In the genomic region with DNA sequence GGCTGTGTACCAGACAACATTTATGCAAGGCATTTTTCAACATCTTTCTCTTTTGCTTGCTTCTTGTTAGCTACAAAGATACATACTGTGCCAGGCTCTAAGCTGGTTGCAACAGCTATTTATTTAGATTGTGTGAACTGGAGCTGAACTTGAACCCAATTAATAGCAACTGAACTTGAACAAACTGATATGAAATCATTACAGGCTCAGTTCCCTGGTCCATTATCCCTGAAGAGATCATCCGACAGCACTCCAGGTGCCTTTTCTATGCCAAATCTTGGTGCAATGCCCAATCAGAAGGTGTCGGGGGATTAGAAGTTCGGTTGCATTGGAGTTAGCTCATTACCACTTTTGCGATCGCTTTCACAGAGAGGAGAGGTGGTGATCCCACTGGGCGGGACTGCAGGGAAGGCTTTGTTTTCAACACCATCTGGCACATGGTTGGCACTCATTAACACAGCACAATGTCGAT, we compare ENCODE assay signal across 13 mouse cellular contexts.
DNase-seq lines count a peak whose midpoint lies in the region; ATAC-seq and TF ChIP-seq lines count a peak whose summit lies in the region.
"Had no signal": no experiment of that assay in that cellular context is flagged by ENCODE, and none has a peak within 500 bp of the region (broad histone marks: within the 10 kb centered on the region; RNA-seq: fewer than 3 reads in every experiment).

No protein-coding gene starts in this region.

- TF ChIP-seq CTCF in forebrain, postnatal 0 days (IDR thresholded peaks at IDR 0.05; ENCODE audit: low read depth), result no peak

- no peak overlapping the region for H3K9ac ChIP-seq in forebrain, postnatal 0 days
- no peak overlapping the region for H3K9ac ChIP-seq in midbrain, embryonic 16.5 days (ENCODE audit: low read depth, low read length)
- no peak overlapping the region for H3K9ac ChIP-seq in intestine, embryonic 15.5 days
- H3K9ac ChIP-seq: neural tube, embryonic 12.5 days had no signal

- no peaks in the 10 kb centered on the region for H3K27me3 ChIP-seq in forebrain, postnatal 0 days (ENCODE audit: insufficient read depth, low read length)
- no peaks in the 10 kb centered on the region for H3K27me3 ChIP-seq in midbrain, embryonic 16.5 days (ENCODE audit: control insufficient read depth, insufficient read depth, low read depth, low read length)
- H3K27me3 ChIP-seq in intestine, embryonic 15.5 days (replicated peaks), result no peaks in the 10 kb centered on the region
- H3K27me3 ChIP-seq: neural tube, embryonic 12.5 days had no signal

- H3K4me3 ChIP-seq in forebrain, postnatal 0 days (ENCODE audit: low read depth, low read length), result no peak overlapping the region
- no peak overlapping the region for H3K4me3 ChIP-seq in midbrain, embryonic 16.5 days (ENCODE audit: low read depth, low read length)
- no peak overlapping the region for H3K4me3 ChIP-seq in intestine, embryonic 15.5 days (replicated peaks)
- H3K4me3 ChIP-seq: neural tube, embryonic 12.5 days had no signal

- H3K9me3 ChIP-seq in forebrain, postnatal 0 days (ENCODE audit: low read length), result no peaks in the 10 kb centered on the region
- no peaks in the 10 kb centered on the region for H3K9me3 ChIP-seq in midbrain, embryonic 16.5 days (replicated peaks; ENCODE audit: control insufficient read depth, low read length, poor library complexity, severe bottlenecking)
- H3K9me3 ChIP-seq in intestine, embryonic 15.5 days, result no peaks in the 10 kb centered on the region
- H3K9me3 ChIP-seq: neural tube, embryonic 12.5 days had no signal

- 0 out of 2 replicates have a peak, but pooled peaks cover 3% of the 10 kb centered on the region for H3K4me1 ChIP-seq in forebrain, postnatal 0 days (ENCODE audit: insufficient read depth)
- peaks cover 7% of the 10 kb centered on the region; the same call in 1 of the 2 replicates for H3K4me1 ChIP-seq in midbrain, embryonic 16.5 days (ENCODE audit: control insufficient read depth, insufficient read depth, low read length)
- H3K4me1 ChIP-seq in intestine, embryonic 15.5 days (replicated peaks), result 0 out of 2 replicates have a peak, but pooled peaks cover 2% of the 10 kb centered on the region
- H3K4me1 ChIP-seq: neural tube, embryonic 12.5 days had no signal

- H3K4me2 ChIP-seq in forebrain, postnatal 0 days (ENCODE audit: low read depth), result no peak overlapping the region
- H3K4me2 ChIP-seq in midbrain, embryonic 16.5 days (ENCODE audit: low read length), result 0 out of 2 replicates have a peak overlapping the region, but pooled peaks have one; percentile 0
- H3K4me2 ChIP-seq in intestine, embryonic 15.5 days (replicated peaks), result no peak overlapping the region
- H3K4me2 ChIP-seq: neural tube, embryonic 12.5 days had no signal

- DNase-seq in layer of hippocampus, postnatal 14 days (ENCODE audit: low spot score in 2 of 2), result peak; percentile 12 to 19
- DNase-seq in layer of hippocampus, adult 9-10 months (ENCODE audit: low spot score), result no peak
- DNase-seq in cerebellum, postnatal 10 days, result peak; percentile 51 to 61
- peak; percentile 31 for DNase-seq in forebrain, postnatal 0 days
- DNase-seq in spleen, adult 18-20 months, result no peak
- no peak for DNase-seq in natural killer cell, adult 2 months (ENCODE audit: low spot score in 2 of 2)
- DNase-seq: B cell, adult 2 months; gastrocnemius, postnatal 14 days; kidney, adult 18-20 months had no signal

- peak; percentile 60; the same call in 1 of the 2 replicates for ATAC-seq in forebrain, postnatal 0 days
- ATAC-seq in midbrain, embryonic 16.5 days, result no peak; the same call in 1 of the 2 replicates
- ATAC-seq in intestine, embryonic 15.5 days, result no peak

- H3K27ac ChIP-seq in forebrain, postnatal 0 days (ENCODE audit: low read depth, low read length), result no peak overlapping the region
- no peak overlapping the region for H3K27ac ChIP-seq in midbrain, embryonic 16.5 days (ENCODE audit: low read length)
- H3K27ac ChIP-seq in intestine, embryonic 15.5 days, result no peak overlapping the region
- H3K27ac ChIP-seq: macrophage; neural tube, embryonic 12.5 days had no signal

- 13% methylated on average over 7 of the region's 7 CpGs for WGBS in forebrain, postnatal 0 days
- 24% methylated on average over 7 of the region's 7 CpGs for WGBS in midbrain, embryonic 16.5 days
- WGBS in intestine, embryonic 15.5 days, result 77% methylated on average over 7 of the region's 7 CpGs

- H3K36me3 ChIP-seq in forebrain, postnatal 0 days (ENCODE audit: insufficient read depth), result no peaks in the 10 kb centered on the region
- H3K36me3 ChIP-seq in midbrain, embryonic 16.5 days (ENCODE audit: control insufficient read depth, insufficient read depth, low read length), result no peaks in the 10 kb centered on the region
- H3K36me3 ChIP-seq in intestine, embryonic 15.5 days, result no peaks in the 10 kb centered on the region
- H3K36me3 ChIP-seq: neural tube, embryonic 12.5 days had no signal

Comparison
In these comparisons a context has a peak if more than half of its experiments do, and no peak if none do; other contexts are left out.
1. DNase-seq: peak in layer of hippocampus, postnatal 14 days (2 of 2), cerebellum, postnatal 10 days (2 of 2) and forebrain, postnatal 0 days (single experiment); none in layer of hippocampus, adult 9-10 months (single experiment), spleen, adult 18-20 months (0 of 2) and natural killer cell, adult 2 months (0 of 2).